8 mouse cellular contexts compared by ENCODE assay signal in genomic region chr1:39192997-39193861, GRCm38 (mm10). TPM values are rescaled to one million over a fixed set of nuclear protein-coding genes. Genes with fewer than 3 reads are reported as not detected.
DNase-seq lines count a peak whose midpoint lies in the region; ATAC-seq lines count a peak whose summit lies in the region.

TSS of gene Npas2 (plus strand) at chr1:39193731.

- peak; percentile 55 for ATAC-seq in hindbrain, embryonic 11.5 days (ENCODE audit: low FRiP score)
- no peak for ATAC-seq in limb, embryonic 11.5 days (ENCODE audit: insufficient number of reproducible peaks, low FRiP score, low TSS enrichment, low read depth)
- ATAC-seq in neural tube, embryonic 11.5 days (ENCODE audit: insufficient read depth, low FRiP score, low TSS enrichment), result no peak
- no peak for ATAC-seq in activated CD4-positive, CD25-positive, alpha-beta regulatory T cell, adult 4 months

- no peaks in the 10 kb centered on the region for H3K4me1 ChIP-seq in hindbrain, embryonic 11.5 days (replicated peaks; ENCODE audit: control insufficient read depth, insufficient read depth, low read length)
- H3K4me1 ChIP-seq in limb, embryonic 11.5 days (ENCODE audit: control insufficient read depth, insufficient read depth, low read length), result peaks cover 12% of the 10 kb centered on the region
- H3K4me1 ChIP-seq in neural tube, embryonic 11.5 days (ENCODE audit: control insufficient read depth, insufficient read depth, low read length), result peaks cover 8% of the 10 kb centered on the region; the same call in 1 of the 2 replicates

- WGBS in hindbrain, embryonic 11.5 days, result under 1% methylated on average over 60 of the region's 66 CpGs
- under 1% methylated on average over 46 of the region's 66 CpGs for WGBS in limb, embryonic 11.5 days
- under 1% methylated on average over 62 of the region's 66 CpGs for WGBS in neural tube, embryonic 11.5 days

- H3K36me3 ChIP-seq in hindbrain, embryonic 11.5 days (ENCODE audit: control insufficient read depth, insufficient read depth, low read length), result no peaks in the 10 kb centered on the region
- no peaks in the 10 kb centered on the region for H3K36me3 ChIP-seq in limb, embryonic 11.5 days (ENCODE audit: control insufficient read depth, insufficient read depth, low read length)
- H3K36me3 ChIP-seq in neural tube, embryonic 11.5 days (ENCODE audit: control insufficient read depth, insufficient read depth, low read length), result no peaks in the 10 kb centered on the region

- H3K4me3 ChIP-seq in hindbrain, embryonic 11.5 days (ENCODE audit: low read depth, low read length), result peak within 1 kb of the TSS; percentile 67
- peak within 1 kb of the TSS; percentile 56 for H3K4me3 ChIP-seq in limb, embryonic 11.5 days (ENCODE audit: low read depth, low read length)
- peak within 1 kb of the TSS; percentile 64 for H3K4me3 ChIP-seq in neural tube, embryonic 11.5 days (ENCODE audit: low read depth, low read length)

- DNase-seq in adrenal gland, postnatal 10 days, result peak; percentile 56
- no peak for DNase-seq in adrenal gland, adult (ENCODE audit: inconsistent age in 2 of 2, low spot score in 1 of 2)
- peak; percentile 51 for DNase-seq in urinary bladder, adult 2 months (ENCODE audit: low spot score)
- no peak for DNase-seq in urinary bladder, postnatal 4 days (ENCODE audit: low spot score in 2 of 2)
- DNase-seq in hindbrain, embryonic 11.5 days (ENCODE audit: low spot score), result peak; percentile 45
- DNase-seq in limb, embryonic 11.5 days (ENCODE audit: low spot score), result peak; percentile 42
- peak; percentile 30 for DNase-seq in neural tube, embryonic 11.5 days (ENCODE audit: low spot score)

- H3K9ac ChIP-seq in hindbrain, embryonic 11.5 days (ENCODE audit: low read depth, low read length), result peak within 1 kb of the TSS; percentile 40
- H3K9ac ChIP-seq in limb, embryonic 11.5 days (ENCODE audit: low read length), result peak within 1 kb of the TSS; percentile 57
- peak within 1 kb of the TSS; percentile 55 for H3K9ac ChIP-seq in neural tube, embryonic 11.5 days (ENCODE audit: low read length)

- no peak within 1 kb of the TSS for H3K27ac ChIP-seq in hindbrain, embryonic 11.5 days (ENCODE audit: low read depth, low read length)
- no peak within 1 kb of the TSS for H3K27ac ChIP-seq in limb, embryonic 11.5 days (replicated peaks; ENCODE audit: low read depth, low read length)
- H3K27ac ChIP-seq in neural tube, embryonic 11.5 days (ENCODE audit: low read depth, low read length), result no peak within 1 kb of the TSS

- H3K4me2 ChIP-seq in hindbrain, embryonic 11.5 days (replicated peaks; ENCODE audit: low read depth, low read length), result peak within 1 kb of the TSS; percentile 98
- H3K4me2 ChIP-seq in limb, embryonic 11.5 days (ENCODE audit: low read depth, severe bottlenecking), result peak within 1 kb of the TSS; percentile 98
- peak within 1 kb of the TSS; percentile 100 for H3K4me2 ChIP-seq in neural tube, embryonic 11.5 days (ENCODE audit: low read depth)

- no peaks in the 10 kb centered on the region for H3K9me3 ChIP-seq in hindbrain, embryonic 11.5 days (ENCODE audit: control insufficient read depth, low read length)
- H3K9me3 ChIP-seq in limb, embryonic 11.5 days (ENCODE audit: control insufficient read depth, low read length), result no peaks in the 10 kb centered on the region
- H3K9me3 ChIP-seq in neural tube, embryonic 11.5 days (ENCODE audit: control insufficient read depth, low read length), result no peaks in the 10 kb centered on the region

- H3K27me3 ChIP-seq in hindbrain, embryonic 11.5 days (ENCODE audit: control insufficient read depth, insufficient read depth, low read length), result peaks cover 46% of the 10 kb centered on the region
- peaks cover 44% of the 10 kb centered on the region for H3K27me3 ChIP-seq in limb, embryonic 11.5 days (ENCODE audit: control insufficient read depth, insufficient read depth, low read length)
- peaks cover 39% of the 10 kb centered on the region for H3K27me3 ChIP-seq in neural tube, embryonic 11.5 days (ENCODE audit: control insufficient read depth, insufficient read depth, low read length)

RNA-seq across cellular contexts. Expression of gene Npas2, which starts in this region (rescaled TPM):
- 1 to 10 TPM; 6.2 to 7.6 TPM for total RNA-seq in adrenal gland, postnatal 10 days (2021)
- 1.7 and 2.7 TPM in 2 replicates for polyA plus RNA-seq in urinary bladder, adult 2 months (2012; rRNA removed)
- 0.12 TPM in 1 of 2 replicates, not detected in the other for polyA plus RNA-seq in hindbrain, embryonic 11.5 days (2014; fragmentation: Nextera tagmentation; extraction: Ambion mirVana)
- 0.03 TPM in 1 of 2 replicates, not detected in the other for polyA plus RNA-seq in limb, embryonic 11.5 days (2014; fragmentation: Nextera tagmentation; extraction: Ambion mirVana)
- polyA plus RNA-seq in neural tube, embryonic 11.5 days (2014; fragmentation: Nextera tagmentation; extraction: Ambion mirVana), result 0.17 and 0.38 TPM in 2 replicates
- under 1 TPM; 0.46 to 0.60 TPM for polyA plus RNA-seq in activated CD4-positive, CD25-positive, alpha-beta regulatory T cell, adult 4 months (2017; shearing (Covaris generic))

Comparison
In these comparisons a context has a peak if more than half of its experiments do, and no peak if none do; other contexts are left out.
1. DNase-seq: peak in adrenal gland, postnatal 10 days (single experiment) and urinary bladder, adult 2 months (single experiment); none in adrenal gland, adult (0 of 2) and urinary bladder, postnatal 4 days (0 of 2).
2. Peak in DNase-seq, ATAC-seq, H3K4me3 ChIP-seq, H3K9ac ChIP-seq and H3K4me2 ChIP-seq in hindbrain, embryonic 11.5 days; RNA of the gene not detected or under 1 TPM.
3. Peak in DNase-seq, H3K4me3 ChIP-seq, H3K9ac ChIP-seq and H3K4me2 ChIP-seq in limb, embryonic 11.5 days; RNA of the gene not detected or under 1 TPM.
4. Peak in DNase-seq, H3K4me3 ChIP-seq, H3K9ac ChIP-seq and H3K4me2 ChIP-seq in neural tube, embryonic 11.5 days; RNA of the gene not detected or under 1 TPM.
5. Peak in every context shown above with its lines, with median percentiles within 50 percentile points of each other: H3K4me2 ChIP-seq, H3K4me3 ChIP-seq and H3K9ac ChIP-seq.